Mouse (Mus musculus) embryo, embryonic 11 days (tissue): ENCODE results near the gene Baz1b.

ENCODE experiments used
- DNase-seq: peaks from one replicate; pipeline ENCODE4 v3.0.0-alpha.2; 2015

Baz1b gene

GRCm38 (mm10) chr5:135285211-135285610, 98.1 kb downstream of the Baz1b start:
- no peak for DNase-seq

- DNase-seq, result peak; percentile 88
Observed at GRCm38 (mm10) chr5:135286185-135286584, 99.1 kb downstream of the Baz1b start.

- DNase-seq, result no peak
Observed at GRCm38 (mm10) chr5:135286926-135287325, 99.9 kb downstream of the Baz1b start.

- DNase-seq, result no peak
Observed at GRCm38 (mm10) chr5:135290703-135291102, 103.6 kb downstream of the Baz1b start.

- DNase-seq, result peak; percentile 39
Observed at GRCm38 (mm10) chr5:135291193-135291592, 104.1 kb downstream of the Baz1b start.

- DNase-seq, result no peak
Observed at GRCm38 (mm10) chr5:135292001-135292400, 104.9 kb downstream of the Baz1b start.
